Mouse (Mus musculus) limb, embryonic 14.5 days (tissue): ENCODE measurements at regions not wholly inside any gene's neighbourhood (a gene's known extent, or its start where the extent isn't known, plus 50 kb on each side); places are given as distances from the start of the nearest gene placed in this dataset.
A peak's percentile ranks its signal among the peaks of the same experiment; 100 is the strongest.

ENCODE experiments used
- ATAC-seq: fragments of 200-750 bp; cut with Nextera tagmentation; 2 replicates; pipeline ENCODE4 v1.8.0; 2017; ENCODE audit warnings: low read depth, moderate number of reproducible peaks, moderate TSS enrichment; ENCODE audit not compliant: low FRiP score
- DNase-seq: peaks from one replicate; pipeline ENCODE4 v3.0.0-alpha.2; 2015; ENCODE audit warnings: low spot score
- H3K27ac ChIP-seq: fragments of 300-500 bp; sonication (generic); replicated peaks from 2 replicates; pipeline ENCODE4 v1.5.1; 2014; ENCODE audit warnings: low read depth, mild to moderate bottlenecking, low read length, moderate library complexity, mixed read lengths
- H3K27me3 ChIP-seq: fragments of 300-500 bp; sonication (generic); 2 replicates; pipeline ENCODE4 v1.6.1; 2014; ENCODE audit warnings: low read length, mixed read lengths; ENCODE audit not compliant: control insufficient read depth, insufficient read depth
- H3K36me3 ChIP-seq: fragments of 300-500 bp; sonication (generic); 2 replicates; pipeline ENCODE4 v1.6.1; 2014; ENCODE audit warnings: mild to moderate bottlenecking, low read length, moderate library complexity, mixed read lengths; ENCODE audit not compliant: control insufficient read depth, insufficient read depth
- H3K4me1 ChIP-seq: fragments of 300-500 bp; sonication (generic); 2 replicates; pipeline ENCODE4 v1.6.1; 2014; ENCODE audit warnings: antibody characterized with exemption, low read length, mixed read lengths; ENCODE audit not compliant: control insufficient read depth, insufficient read depth
- H3K4me2 ChIP-seq: fragments of 300-500 bp; sonication (generic); replicated peaks from 2 replicates; pipeline ENCODE4 v1.6.1; 2014; ENCODE audit warnings: low read depth, mild to moderate bottlenecking, low read length, moderate library complexity; ENCODE audit not compliant: severe bottlenecking
- H3K4me3 ChIP-seq: fragments of 300-500 bp; sonication (generic); replicated peaks from 2 replicates; pipeline ENCODE4 v1.5.1; 2014; ENCODE audit warnings: low read length
- H3K9ac ChIP-seq: fragments of 300-500 bp; sonication (generic); 2 replicates; pipeline ENCODE4 v1.6.1; 2014; ENCODE audit warnings: mild to moderate bottlenecking, low read depth, low read length, moderate library complexity; ENCODE audit not compliant: severe bottlenecking
- H3K9me3 ChIP-seq: fragments of 300-500 bp; sonication (generic); 2 replicates; pipeline ENCODE4 v1.6.1; 2016; ENCODE audit warnings: low read length; ENCODE audit not compliant: control insufficient read depth
- POLR2A ChIP-seq: fragments of 200-500 bp; IDR thresholded peaks from 2 replicates; pipeline ENCODE4 v1.8.0; 2012; ENCODE audit warnings: inconsistent platforms, mild to moderate bottlenecking, moderate library complexity, borderline replicate concordance; ENCODE audit not compliant: insufficient read depth, insufficient read length; ENCODE audit errors: extremely low read depth
- WGBS: fragments of 180-500 bp; shearing (Covaris S2); extraction: QIAGEN DNeasy Blood & Tissue Kit; methylation state at CpG from one replicate; pipeline ENCODE4 v1.1.7; 2014; 5-methylcytosine and 5-hydroxymethylcytosine counted together

GRCm38 (mm10) chr3:51111241-51111640, 113.0 kb upstream of the Noct start:
- no peak for TF ChIP-seq POLR2A
- H3K36me3 ChIP-seq = no peaks in the 10 kb centered on the region
- no peaks in the 10 kb centered on the region for H3K9me3 ChIP-seq
- H3K4me1 ChIP-seq = no peaks in the 10 kb centered on the region
- no peak overlapping the region for H3K9ac ChIP-seq
- H3K4me3 ChIP-seq = no peak overlapping the region
- H3K27me3 ChIP-seq = no peaks in the 10 kb centered on the region
- WGBS = 92% methylated on average over 11 of the region's 11 CpGs
- no peak overlapping the region for H3K27ac ChIP-seq
- DNase-seq (no peak), ATAC-seq (no peak)
- H3K4me2 ChIP-seq = no peak overlapping the region

- no peak overlapping the region for H3K27ac ChIP-seq
- H3K36me3 ChIP-seq = no peaks in the 10 kb centered on the region
- H3K4me2 ChIP-seq = no peak overlapping the region
- no peak for TF ChIP-seq POLR2A
- no peaks in the 10 kb centered on the region for H3K27me3 ChIP-seq
- no peak overlapping the region for H3K9ac ChIP-seq
- ATAC-seq (peak; percentile 54), DNase-seq (peak; percentile 54)
- WGBS = 71% methylated on average over 3 of the region's 3 CpGs
- no peaks in the 10 kb centered on the region for H3K9me3 ChIP-seq
- no peaks in the 10 kb centered on the region for H3K4me1 ChIP-seq
- no peak overlapping the region for H3K4me3 ChIP-seq
These were observed 111.9 kb upstream of the Noct start for GRCm38 (mm10) chr3:51112351-51112750.

- no peak for TF ChIP-seq POLR2A
- Histone ChIP-seq H3K27ac (no peak overlapping the region), H3K9ac (no peak overlapping the region), H3K4me2 (no peak overlapping the region), H3K36me3 (no peaks in the 10 kb centered on the region), H3K9me3 (no peaks in the 10 kb centered on the region), H3K27me3 (no peaks in the 10 kb centered on the region), H3K4me1 (no peaks in the 10 kb centered on the region), H3K4me3 (no peak overlapping the region)
- WGBS = 78% methylated on average over 2 of the region's 2 CpGs
- no peak for ATAC-seq
- DNase-seq = no peak
These were observed 108.3 kb upstream of the Noct start for GRCm38 (mm10) chr3:51115921-51116320.

GRCm38 (mm10) chr3:51118706-51119105, 105.5 kb upstream of the Noct start:
- Histone ChIP-seq H3K4me1 (peaks cover 3% of the 10 kb centered on the region; the same call in 1 of the 2 replicates), H3K9ac (no peak overlapping the region), H3K27ac (no peak overlapping the region), H3K27me3 (no peaks in the 10 kb centered on the region), H3K4me3 (no peak overlapping the region), H3K36me3 (no peaks in the 10 kb centered on the region), H3K4me2 (no peak overlapping the region), H3K9me3 (no peaks in the 10 kb centered on the region)
- ATAC-seq (no peak), DNase-seq (no peak)
- WGBS = 82% methylated on average over 7 of the region's 7 CpGs
- TF ChIP-seq POLR2A = no peak

GRCm38 (mm10) chr3:51120522-51120921, 103.7 kb upstream of the Noct start:
- H3K27ac ChIP-seq = no peak overlapping the region
- peaks cover 3% of the 10 kb centered on the region; the same call in 1 of the 2 replicates for H3K4me1 ChIP-seq
- H3K27me3 ChIP-seq = no peaks in the 10 kb centered on the region
- no peaks in the 10 kb centered on the region for H3K36me3 ChIP-seq
- ATAC-seq = no peak
- H3K9ac ChIP-seq = no peak overlapping the region
- DNase-seq = no peak
- no peak overlapping the region for H3K4me2 ChIP-seq
- WGBS = 85% methylated on average over 12 of the region's 12 CpGs
- no peaks in the 10 kb centered on the region for H3K9me3 ChIP-seq
- no peak for TF ChIP-seq POLR2A
- H3K4me3 ChIP-seq = no peak overlapping the region
